Mouse (Mus musculus): ENCODE data around the gene Ttc3.

Gene Ttc3

GRCm38 (mm10) chr16:94507071-94507470 lies 136.7 kb downstream of the Ttc3 start:
- DNase-seq (ENCODE audit: low spot score) = no peak

GRCm38 (mm10) chr16:94508769-94509168 lies 138.4 kb downstream of the Ttc3 start:
- DNase-seq (ENCODE audit: low spot score) = no peak

GRCm38 (mm10) chr16:94509983-94510382 lies 139.6 kb downstream of the Ttc3 start:
- DNase-seq (ENCODE audit: low spot score) = no peak

GRCm38 (mm10) chr16:94517606-94518005 lies 147.2 kb downstream of the Ttc3 start:
- DNase-seq (ENCODE audit: low spot score) = no peak

Data from ovary, postnatal 36 days (tissue).